Mouse (Mus musculus): ENCODE results near the gene Cyb561d2. TPM values are rescaled to one million over a fixed set of nuclear protein-coding genes. Genes with fewer than 3 reads are reported as not detected.
A peak's percentile ranks its signal among the peaks of the same experiment; 100 is the strongest.

The Cyb561d2 gene
- total RNA-seq, 2 experiments from 2014 or later = 16.7 to 27.4 TPM

- no peak for DNase-seq
Observed at GRCm38 (mm10) chr9:107550491-107551116, 8.6 kb upstream of the Cyb561d2 start.

- no peak for DNase-seq
Observed at GRCm38 (mm10) chr9:107549297-107550074, 7.5 kb upstream of the Cyb561d2 start.

GRCm38 (mm10) chr9:107548820-107549219, 6.8 kb upstream of the Cyb561d2 start:
- DNase-seq = no peak

GRCm38 (mm10) chr9:107547957-107548356, 6.0 kb upstream of the Cyb561d2 start:
- DNase-seq = no peak

GRCm38 (mm10) chr9:107547026-107547425, 5.0 kb upstream of the Cyb561d2 start, which contains the start of gene Zmynd10:
TSS of gene Zmynd10 (plus strand) at chr9:107547298.
- peak; percentile 93 to 94 for DNase-seq

GRCm38 (mm10) chr9:107545602-107546001, 3.6 kb upstream of the Cyb561d2 start:
- DNase-seq = peak; percentile 77 to 84

- no peak for DNase-seq
Observed at GRCm38 (mm10) chr9:107545199-107545598, 3.2 kb upstream of the Cyb561d2 start.

GRCm38 (mm10) chr9:107544729-107545128, 2.7 kb upstream of the Cyb561d2 start:
- DNase-seq = no peak

GRCm38 (mm10) chr9:107544196-107544700, 2.3 kb upstream of the Cyb561d2 start:
- DNase-seq = no peak

- no peak for DNase-seq
Observed at GRCm38 (mm10) chr9:107543299-107543698, 1.3 kb upstream of the Cyb561d2 start.

- no peak for DNase-seq
Observed at GRCm38 (mm10) chr9:107542721-107543120, 728 bp upstream of the Cyb561d2 start.

GRCm38 (mm10) chr9:107542352-107542686, 326 bp upstream of the Cyb561d2 start:
- no peak for DNase-seq

GRCm38 (mm10) chr9:107541005-107541404, 988 bp downstream of the Cyb561d2 start:
- DNase-seq = no peak

GRCm38 (mm10) chr9:107540420-107540819, 1.6 kb downstream of the Cyb561d2 start:
- DNase-seq = no peak

- no peak for DNase-seq
Observed at GRCm38 (mm10) chr9:107539940-107540339, 2.1 kb downstream of the Cyb561d2 start.

GRCm38 (mm10) chr9:107538711-107539110, 3.3 kb downstream of the Cyb561d2 start:
- no peak for DNase-seq

- no peak for DNase-seq
Observed at GRCm38 (mm10) chr9:107538231-107538630, 3.8 kb downstream of the Cyb561d2 start.

- peak in 1 of 2 experiments; percentile 62 for DNase-seq
Observed at GRCm38 (mm10) chr9:107534408-107535202, 7.4 kb downstream of the Cyb561d2 start.

GRCm38 (mm10) chr9:107533791-107534407, 8.1 kb downstream of the Cyb561d2 start, which contains the start of gene Tmem115:
TSS of gene Tmem115 (plus strand) at chr9:107533945.
- DNase-seq = peak; percentile 93

GRCm38 (mm10) chr9:107526198-107527026, 15.6 kb downstream of the Cyb561d2 start:
- DNase-seq = peak; percentile 81 to 82

GRCm38 (mm10) chr9:107522400-107522711, 19.6 kb downstream of the Cyb561d2 start:
- DNase-seq = no peak

Measured in adrenal gland, postnatal 36 days (tissue).